Mouse (Mus musculus) ovary, postnatal 36 days (tissue): Measurements from ENCODE around the gene H2-Q10.
"Not testable (repeated sequence)": the region's sequence is repeated elsewhere in the genome, so short reads cannot be mapped to it uniquely, and the experiment has no call there.

Experiments
- DNase-seq: peaks from one replicate; pipeline ENCODE4 v3.0.0; 2022; ENCODE audit warnings: low spot score, mixed read lengths

The H2-Q10 gene

DNA sequence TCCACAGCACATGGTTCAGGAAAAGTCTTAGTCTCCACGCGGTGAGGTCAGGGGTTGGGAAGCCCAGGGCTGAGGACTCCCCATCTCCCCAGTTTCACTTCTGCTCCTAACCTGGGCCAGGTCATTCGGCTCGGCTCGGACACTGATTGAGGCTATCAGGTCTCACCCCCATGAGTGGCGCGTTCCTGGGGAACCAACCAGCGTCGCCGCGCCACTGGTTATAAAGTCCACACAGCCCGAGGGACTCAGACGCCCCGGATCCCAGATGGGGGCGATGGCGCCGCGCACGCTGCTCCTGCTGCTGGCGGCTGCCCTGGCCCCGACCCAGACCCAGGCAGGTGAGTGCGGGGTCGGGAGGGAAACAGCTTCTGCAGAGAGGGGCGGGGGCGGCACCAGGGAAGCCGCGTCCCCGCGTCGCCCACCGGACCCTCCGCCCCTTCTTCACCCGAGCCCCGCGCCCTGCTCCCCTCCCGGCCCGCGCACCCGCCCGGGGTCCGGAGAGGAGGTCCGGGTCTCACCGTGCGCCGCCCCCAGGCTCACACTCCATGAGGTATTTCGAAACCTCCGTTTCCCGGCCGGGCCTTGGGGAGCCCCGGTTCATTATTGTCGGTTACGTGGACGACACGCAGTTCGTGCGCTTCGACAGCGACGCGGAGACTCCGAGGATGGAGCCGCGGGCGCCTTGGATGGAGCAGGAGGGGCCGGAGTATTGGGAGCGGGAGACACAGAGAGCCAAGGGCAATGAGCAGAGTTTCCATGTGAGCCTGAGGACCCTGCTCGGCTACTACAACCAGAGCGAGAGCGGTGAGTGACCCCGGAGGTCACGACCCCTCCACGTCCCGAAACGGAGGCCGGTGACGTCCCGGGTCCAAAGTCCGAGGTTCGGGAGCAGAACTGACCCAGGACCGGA lies at the start of gene H2-Q10:
TSS of gene H2-Q10 (plus strand) at position 248 of the 910 bp plus-strand sequence.
- no peak for DNase-seq

DNA sequence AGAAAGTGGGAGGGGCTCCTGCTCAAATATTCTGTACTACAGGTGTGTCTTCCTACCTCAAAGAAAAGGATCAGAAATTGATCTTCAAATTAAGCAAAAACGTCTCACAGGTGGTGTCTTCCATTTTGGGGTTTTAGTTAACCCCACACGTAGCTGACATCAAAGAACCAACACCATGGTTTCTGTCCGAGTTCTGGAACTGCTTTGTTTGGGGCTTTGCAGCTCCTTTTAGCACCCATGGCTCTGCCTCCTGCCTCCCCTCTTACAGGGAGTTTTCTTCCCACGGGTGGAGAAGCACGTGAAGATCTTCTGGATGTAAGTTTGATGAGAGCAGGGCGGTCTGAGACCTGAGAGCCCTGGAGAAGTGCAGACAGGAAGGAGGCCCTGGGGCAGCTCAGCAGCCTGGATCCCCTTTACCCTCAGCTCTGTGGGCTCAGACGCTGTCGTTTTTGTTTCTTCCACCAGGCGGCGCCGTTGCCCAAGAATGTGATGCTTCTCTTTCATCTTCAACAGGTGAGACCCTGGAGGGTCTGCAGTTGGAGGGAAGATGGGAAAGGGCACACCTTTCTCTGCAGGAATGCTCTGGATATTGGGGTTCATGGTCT lies 49.6 kb upstream of the H2-Q10 start:
- not testable (repeated sequence) for DNase-seq

DNA sequence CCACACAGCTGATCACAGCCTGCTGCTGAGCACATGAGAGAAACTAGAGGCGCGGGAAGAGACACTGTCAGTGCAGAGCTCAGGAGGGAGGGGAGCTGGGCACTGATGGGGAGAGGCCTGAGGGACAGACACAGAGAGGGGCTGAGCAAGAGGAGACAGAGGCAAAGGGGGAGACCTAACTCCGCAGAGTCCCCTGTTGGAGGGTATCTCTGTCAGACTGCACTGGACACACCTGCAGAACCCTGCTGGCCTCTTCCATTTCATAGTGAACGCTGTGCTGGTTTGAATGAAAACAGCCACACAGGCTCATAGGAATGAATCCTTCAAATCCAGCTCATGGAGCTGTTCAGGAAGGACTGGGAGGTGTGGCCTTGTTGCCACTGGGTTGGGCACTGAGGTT lies 48.6 kb upstream of the H2-Q10 start:
- not testable (repeated sequence) for DNase-seq

DNA sequence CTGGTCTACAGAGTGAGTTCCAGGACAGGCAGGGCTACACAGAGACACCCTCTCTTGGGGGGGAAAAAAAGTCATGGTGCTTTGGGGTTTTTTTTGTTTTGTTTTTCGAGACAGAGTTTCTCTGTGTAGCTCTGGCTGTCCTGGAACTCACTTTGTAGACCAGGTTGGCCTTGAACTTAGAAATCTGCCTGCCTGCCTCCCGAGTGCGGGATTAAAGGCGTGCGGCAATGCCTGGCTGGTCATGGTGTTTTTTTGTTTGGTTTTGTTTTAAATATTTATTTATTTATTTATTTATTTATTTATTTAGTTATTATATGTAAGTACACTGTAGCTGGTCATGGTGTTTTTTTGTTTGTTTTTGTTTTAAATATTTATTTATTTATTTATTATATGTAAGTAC lies 47.5 kb upstream of the H2-Q10 start:
- DNase-seq, result not testable (repeated sequence)

DNA sequence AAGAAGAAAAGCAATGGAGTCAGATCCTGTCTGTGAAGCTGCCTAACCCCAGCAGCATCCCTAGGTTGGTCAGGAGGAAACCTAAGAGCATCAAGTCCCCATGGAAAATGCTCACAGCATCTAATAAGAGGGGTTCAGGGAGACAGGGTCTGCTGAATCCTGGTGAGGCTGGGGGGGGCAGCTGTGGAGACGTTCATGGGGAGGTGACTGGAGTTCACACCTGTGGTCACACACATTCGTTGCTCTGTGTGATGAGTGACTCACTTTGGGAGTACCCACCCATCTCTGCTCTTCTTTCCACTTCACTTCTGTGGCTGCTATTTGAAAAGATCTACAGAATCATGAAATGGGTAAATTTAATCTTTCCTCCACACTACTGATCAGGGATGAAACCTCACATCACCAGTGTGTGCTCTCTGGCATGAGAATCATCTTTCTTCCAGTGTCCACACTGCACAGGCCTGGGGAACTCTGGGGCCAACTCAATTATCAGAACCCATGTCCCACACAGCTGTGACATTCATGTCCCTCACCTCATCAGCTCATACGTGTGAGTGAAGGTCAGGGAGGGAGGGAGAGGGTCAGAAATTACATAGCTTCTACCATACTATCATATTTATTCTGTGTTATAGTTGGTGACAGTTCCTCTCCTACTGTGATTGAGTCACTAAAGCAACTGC lies 46.6 kb upstream of the H2-Q10 start:
- not testable (repeated sequence) for DNase-seq

DNA sequence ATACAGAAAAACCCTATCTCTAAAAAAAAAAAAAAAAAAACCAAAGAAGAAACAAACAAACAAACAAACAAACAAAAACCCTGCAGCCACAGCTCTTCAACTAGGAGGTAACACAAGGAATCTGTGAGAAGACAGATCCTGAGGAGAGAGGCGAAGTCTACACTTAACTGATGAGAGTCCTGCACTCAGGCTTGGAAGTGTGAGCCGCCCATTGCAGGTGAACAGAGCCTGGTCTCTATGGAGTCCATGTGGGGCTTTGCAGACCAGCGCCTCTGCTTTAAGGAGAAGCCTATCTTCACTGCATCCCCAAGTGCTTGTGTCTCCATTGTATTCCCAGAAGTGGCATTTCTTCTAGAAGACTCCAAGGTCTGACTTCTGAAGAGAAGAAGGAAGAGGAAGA lies 45.8 kb upstream of the H2-Q10 start:
- not testable (repeated sequence) for DNase-seq

DNA sequence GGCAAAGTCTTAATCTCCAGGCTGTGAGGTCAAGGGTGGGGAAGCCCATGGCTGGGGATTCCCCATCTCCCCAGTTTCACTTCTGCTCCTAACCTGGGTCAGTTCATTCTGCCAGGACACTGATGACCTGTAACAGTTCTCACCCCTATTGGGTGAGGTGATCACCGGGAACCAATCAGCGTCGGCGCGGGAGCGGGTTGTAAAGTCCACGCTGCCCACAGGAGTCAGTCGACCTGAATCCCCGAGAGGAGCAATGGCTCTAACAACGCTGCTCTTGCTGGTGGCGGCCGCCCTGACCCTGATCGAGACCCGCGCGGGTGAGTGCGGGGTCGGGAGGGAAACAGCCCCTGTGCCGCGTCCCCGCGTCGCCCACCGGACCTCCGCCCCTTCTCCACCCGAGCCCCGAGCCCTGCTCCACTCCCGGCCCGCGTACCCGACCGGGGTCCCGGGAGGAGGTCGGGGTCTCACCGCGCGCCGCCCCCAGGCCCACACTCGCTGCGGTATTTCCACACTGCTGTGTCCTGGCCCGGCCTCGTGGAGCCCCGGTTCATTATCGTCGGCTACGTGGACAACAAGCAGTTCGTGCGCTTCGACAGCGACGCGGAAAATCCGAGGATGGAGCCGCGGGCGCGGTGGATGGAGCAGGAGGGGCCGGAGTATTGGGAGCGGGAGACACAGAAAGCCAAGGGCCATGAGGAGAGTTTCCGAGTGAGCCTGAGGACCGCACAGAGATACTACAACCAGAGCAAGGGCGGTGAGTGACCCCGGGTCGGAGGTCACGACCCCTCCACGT lies 45.1 kb upstream of the H2-Q10 start, which contains the start of gene H2-Q6:
TSS of gene H2-Q6 (plus strand) at position 227 of the 793 bp plus-strand sequence.
- peak; percentile 47 for DNase-seq

DNA sequence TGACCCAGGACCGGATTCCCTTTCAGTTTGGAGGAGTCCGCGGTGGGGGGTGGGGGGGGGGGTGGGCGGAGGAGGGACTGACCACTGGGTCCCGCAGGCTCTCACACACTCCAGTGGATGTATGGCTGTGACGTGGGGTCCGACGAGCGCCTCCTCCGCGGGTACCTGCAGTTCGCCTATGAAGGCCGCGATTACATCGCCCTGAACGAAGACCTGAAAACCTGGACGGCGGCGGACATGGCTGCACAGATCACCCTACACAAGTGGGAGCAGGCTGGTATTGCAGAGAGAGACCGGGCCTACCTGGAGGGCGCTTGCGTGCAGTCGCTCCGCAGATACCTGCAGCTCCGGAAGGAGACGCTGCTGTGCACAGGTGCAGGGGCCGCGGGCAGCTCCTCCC lies 44.4 kb upstream of the H2-Q10 start:
- DNase-seq, result peak; percentile 14

DNA sequence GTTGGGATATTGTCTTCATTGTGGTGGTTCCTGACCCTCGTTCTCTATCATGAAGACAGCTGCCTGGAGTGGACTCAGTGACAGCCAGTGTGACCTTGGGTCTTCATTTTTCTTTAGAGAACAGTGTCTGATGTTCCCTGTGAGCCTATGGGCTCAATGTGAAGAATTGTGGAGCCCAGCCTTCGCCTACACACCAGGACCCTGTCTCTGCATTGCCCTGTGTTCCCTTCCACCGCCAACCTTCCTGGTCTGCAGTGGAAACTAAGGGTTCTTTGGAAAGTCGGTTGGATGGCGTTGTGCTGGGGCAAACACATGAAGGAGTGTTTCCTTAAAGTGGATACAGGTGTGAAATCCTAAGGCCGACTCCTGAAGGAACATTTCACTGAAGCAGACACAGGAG lies 41.0 kb upstream of the H2-Q10 start:
- not testable (repeated sequence) for DNase-seq

DNA sequence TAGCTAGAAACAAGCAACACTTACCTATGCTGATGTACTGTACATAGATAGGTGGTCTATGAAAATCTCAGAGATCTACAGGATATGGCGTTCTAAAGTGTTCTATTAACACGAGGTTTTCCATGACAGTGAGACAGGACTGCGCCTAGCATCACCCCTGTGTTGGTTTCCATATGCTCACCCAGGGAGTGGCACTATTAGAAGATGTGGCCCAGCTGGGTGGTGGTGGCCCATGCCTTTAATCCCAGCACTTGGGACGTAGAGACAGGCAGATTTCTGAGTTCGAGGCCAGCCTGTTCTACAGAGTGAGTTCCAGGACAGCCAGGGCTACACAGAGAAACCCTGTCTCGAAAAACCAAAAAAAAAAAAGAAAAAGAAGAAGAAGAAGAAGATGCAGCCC lies 39.2 kb upstream of the H2-Q10 start:
- not testable (repeated sequence) for DNase-seq

DNA sequence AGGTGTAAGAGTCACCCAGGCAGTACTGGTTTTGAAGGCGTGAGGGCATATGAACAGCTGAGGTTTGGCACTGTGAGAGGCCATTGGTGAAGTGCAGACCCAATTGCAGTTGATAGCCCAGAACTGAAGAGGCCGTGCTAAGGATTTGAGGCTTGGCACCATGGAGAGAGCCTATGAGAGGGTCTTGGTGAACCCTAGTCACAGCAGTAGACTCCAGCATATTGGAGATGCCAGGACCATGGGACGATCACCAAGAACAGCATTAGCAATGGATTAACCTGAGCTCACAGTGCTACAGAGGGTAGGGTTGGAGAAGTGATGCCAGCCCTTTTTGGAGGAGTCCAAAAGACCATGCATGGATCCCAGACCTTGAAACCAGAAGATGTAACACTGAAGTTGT lies 37.7 kb upstream of the H2-Q10 start:
- peak; percentile 2 for DNase-seq

DNA sequence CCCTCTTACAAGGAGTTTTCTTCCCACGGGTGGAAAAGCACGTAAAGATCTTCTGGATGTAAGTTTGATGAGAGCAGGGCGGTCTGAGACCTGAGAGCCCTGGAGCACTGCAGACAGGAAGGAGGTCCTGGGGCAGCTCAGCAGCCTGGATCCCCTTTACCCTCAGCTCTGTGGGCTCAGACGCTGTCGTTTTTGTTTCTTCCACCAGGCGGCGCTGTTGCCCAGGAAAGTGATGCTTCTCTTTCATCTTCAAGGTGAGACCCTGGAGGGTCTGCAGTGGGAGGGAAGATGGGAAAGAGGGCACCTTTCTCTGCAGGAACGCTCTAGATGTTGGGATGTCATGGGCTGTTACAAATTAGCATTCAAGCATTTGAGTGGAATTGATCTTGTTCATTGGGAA lies 35.1 kb upstream of the H2-Q10 start:
- DNase-seq, result peak; percentile 2

DNA sequence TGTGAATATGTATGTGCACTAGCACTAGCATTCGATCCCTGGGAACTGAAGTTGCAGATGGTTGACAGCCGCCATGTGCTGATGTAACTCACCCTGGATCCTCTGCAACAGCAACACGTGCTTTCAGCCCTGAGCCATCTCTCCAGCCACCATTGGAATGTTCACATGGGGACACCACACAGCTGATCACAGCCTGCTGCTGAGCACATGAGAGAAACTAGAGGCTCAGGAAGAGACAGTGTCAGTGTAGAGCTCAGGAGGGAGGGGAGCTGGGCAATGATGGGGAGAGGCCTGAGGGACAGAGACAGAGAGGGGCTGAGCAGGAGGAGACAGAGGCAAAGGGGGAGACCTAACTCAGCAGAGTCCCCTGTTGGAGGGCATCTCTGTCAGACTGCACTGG lies 34.3 kb upstream of the H2-Q10 start:
- not testable (repeated sequence) for DNase-seq

DNA sequence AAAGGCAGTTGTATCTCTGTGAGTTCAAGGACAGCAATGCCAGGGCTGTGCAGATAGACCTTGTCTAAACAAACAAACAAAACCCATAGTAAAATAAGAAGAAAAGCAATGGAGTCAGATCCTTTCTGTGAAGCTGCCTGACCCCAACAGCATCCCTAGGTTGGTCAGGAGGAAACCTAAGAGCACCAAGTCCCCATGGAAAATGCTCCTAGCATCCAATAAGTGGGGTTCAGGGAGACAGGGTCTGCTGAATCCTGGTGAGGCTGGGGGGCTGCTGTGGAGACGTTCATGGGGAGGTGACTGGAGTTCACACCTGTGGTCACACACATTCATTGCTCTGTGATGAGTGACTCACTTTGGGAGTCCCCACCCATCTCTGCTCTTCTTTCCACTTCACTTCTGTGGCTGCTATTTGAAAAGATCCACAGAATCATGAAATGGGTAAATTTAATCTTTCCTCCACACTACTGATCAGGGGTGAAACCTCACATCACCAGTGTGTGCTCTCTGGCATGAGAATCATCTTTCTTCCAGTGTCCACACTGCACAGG lies 32.4 kb upstream of the H2-Q10 start:
- not testable (repeated sequence) for DNase-seq

DNA sequence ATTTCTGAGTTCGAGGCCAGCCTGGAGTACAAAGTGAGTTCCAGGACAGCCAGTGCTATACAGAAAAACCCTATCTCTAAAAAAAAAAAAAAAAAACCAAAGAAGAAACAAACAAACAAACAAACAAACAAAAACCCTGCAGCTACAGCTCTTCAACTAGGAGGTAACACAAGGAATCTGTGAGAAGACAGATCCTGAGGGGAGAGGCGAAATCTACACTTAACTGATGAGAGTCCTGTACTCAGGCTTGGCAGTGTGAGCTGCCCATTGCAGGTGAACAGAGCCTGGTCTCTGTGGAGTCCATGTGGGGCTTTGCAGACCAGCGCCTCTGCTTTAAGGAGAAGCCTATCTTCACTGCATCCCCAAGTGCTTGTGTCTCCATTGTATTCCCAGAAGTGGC lies 31.5 kb upstream of the H2-Q10 start:
- not testable (repeated sequence) for DNase-seq

DNA sequence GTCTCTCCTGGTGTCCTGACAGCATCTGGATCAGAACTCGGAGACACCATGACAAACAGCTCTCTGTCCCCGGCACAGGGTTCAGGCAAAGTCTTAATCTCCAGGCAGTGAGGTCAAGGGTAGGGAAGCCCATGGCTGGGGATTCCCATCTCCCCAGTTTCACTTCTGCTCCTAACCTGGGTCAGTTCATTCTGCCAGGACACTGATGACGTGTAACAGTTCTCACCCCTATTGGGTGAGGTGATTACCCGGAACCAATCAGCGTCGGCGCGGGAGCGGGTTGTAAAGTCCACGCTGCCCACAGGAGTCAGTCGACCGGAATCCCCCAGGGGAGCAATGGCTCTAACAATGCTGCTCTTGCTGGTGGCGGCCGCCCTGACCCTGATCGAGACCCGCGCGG lies 31.0 kb upstream of the H2-Q10 start, which contains the start of gene H2-Q7:
TSS of gene H2-Q7 (plus strand) at position 271 of the 400 bp plus-strand sequence.
- peak; percentile 49 for DNase-seq

DNA sequence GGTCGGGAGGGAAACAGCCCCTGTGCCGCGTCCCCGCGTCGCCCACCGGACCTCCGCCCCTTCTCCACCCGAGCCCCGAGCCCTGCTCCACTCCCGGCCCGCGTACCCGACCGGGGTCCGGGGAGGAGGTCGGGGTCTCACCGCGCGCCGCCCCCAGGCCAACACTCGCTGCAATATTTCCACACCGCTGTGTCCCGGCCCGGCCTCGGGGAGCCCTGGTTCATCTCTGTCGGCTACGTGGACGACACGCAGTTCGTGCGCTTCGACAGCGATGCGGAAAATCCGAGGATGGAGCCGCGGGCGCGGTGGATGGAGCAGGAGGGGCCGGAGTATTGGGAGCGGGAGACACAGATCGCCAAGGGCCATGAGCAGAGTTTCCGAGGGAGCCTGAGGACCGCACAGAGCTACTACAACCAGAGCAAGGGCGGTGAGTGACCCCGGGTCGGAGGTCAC lies 30.6 kb upstream of the H2-Q10 start:
- DNase-seq, result not testable (repeated sequence)

DNA sequence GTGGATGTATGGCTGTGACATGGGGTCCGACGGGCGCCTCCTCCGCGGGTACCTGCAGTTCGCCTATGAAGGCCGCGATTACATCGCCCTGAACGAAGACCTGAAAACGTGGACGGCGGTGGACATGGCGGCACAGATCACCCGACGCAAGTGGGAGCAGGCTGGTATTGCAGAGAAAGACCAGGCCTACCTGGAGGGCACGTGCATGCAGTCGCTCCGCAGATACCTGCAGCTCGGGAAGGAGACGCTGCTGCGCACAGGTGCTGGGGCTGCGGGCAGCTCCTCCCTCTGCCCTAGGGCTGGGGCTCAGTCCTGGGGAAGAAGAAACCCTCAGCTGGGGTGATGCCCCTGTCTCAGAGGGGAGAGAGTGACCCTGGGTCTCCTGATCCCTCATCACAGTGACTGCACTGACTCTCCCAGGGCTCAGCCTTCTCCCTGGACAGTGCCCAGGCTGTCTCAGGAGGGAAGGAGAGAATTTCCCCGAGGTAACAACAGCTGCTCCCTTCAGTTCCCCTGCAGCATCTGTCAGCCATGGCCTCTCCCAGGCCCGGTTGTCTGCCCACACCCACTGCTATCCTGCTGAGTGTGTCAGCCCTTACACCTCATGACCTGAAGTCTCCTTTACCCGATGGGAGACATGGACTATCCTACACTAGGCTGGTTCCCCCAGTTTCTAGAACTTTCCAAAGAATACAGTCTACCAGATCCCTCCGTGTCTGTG lies 29.8 kb upstream of the H2-Q10 start:
- not testable (repeated sequence) for DNase-seq

DNA sequence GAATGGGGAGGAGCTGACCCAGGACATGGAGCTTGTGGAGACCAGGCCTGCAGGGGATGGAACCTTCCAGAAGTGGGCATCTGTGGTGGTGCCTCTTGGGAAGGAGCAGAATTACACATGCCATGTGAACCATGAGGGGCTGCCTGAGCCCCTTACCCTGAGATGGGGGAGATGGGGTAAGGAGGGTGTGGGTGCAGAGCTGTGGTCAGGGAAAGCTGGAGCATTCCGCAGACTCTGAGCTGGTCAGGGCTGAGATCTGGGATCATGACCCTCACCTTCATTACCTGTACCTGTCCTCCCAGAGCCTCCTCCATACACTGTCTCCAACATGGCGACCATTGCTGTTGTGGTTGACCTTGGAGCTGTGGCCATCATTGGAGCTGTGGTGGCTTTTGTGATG lies 27.5 kb upstream of the H2-Q10 start:
- not testable (repeated sequence) for DNase-seq

DNA sequence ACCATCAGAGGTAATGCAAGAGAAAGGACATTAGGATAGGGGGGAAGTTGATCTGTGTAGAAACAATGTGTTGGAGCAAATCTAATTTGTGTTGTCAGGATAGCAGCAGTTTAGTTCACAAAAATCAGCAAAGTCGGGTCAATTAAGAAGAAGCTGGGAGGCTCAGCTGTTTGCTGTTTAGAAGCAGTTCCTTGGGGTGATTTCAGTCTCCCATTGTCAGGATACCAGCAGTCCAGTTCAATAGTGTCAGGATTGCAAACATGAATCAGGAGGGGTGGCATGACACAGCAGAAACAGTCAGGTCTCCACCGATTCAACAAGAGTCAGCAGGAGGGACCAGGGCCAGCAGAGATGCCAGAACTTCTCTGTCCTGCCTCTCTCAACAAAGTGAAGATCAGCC lies 25.4 kb upstream of the H2-Q10 start:
- not testable (repeated sequence) for DNase-seq

DNA sequence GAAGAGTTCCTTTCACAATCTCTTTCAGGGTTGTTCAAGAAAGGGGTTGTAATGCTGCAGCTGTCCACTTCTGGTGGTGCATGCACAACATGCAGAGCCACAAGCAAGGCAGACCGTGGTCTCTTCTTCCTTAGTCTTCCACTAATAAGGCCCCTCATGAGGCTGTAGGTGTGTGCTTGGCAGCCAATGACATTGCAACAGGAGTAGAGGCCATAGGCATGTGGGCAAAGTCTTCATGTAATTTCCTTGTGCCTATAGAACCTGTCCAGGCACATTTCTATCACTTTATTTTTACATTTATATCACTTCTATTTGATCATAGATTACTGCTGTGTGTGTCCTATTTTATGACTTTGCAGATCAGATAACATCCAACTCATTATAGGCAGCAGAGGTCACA lies 11.6 kb upstream of the H2-Q10 start:
- not testable (repeated sequence) for DNase-seq
